Mouse (Mus musculus): ENCODE data around the gene Marco. TPM values are rescaled to one million over a fixed set of nuclear protein-coding genes. Genes with fewer than 3 reads are reported as not detected.

The Marco gene
- total RNA-seq, 1 experiment from 2014 or later, result not detected

- no peak for ATAC-seq (ENCODE audit: extremely low read depth, insufficient number of reproducible peaks, low FRiP score, poor library complexity, severe bottlenecking)
Observed at GRCm38 (mm10) chr1:120451486-120452270, 53.1 kb downstream of the Marco start.

GRCm38 (mm10) chr1:120449662-120450061, 55.2 kb downstream of the Marco start:
- no peak for ATAC-seq (ENCODE audit: extremely low read depth, insufficient number of reproducible peaks, low FRiP score, poor library complexity, severe bottlenecking)

- ATAC-seq (ENCODE audit: extremely low read depth, insufficient number of reproducible peaks, low FRiP score, poor library complexity, severe bottlenecking), result no peak
Observed at GRCm38 (mm10) chr1:120443228-120443639, 61.6 kb downstream of the Marco start.

GRCm38 (mm10) chr1:120441587-120441986, 63.2 kb downstream of the Marco start:
- no peak for ATAC-seq (ENCODE audit: extremely low read depth, insufficient number of reproducible peaks, low FRiP score, poor library complexity, severe bottlenecking)

- no peak for ATAC-seq (ENCODE audit: extremely low read depth, insufficient number of reproducible peaks, low FRiP score, poor library complexity, severe bottlenecking)
Observed at GRCm38 (mm10) chr1:120435591-120435990, 69.2 kb downstream of the Marco start.

- no peak for ATAC-seq (ENCODE audit: extremely low read depth, insufficient number of reproducible peaks, low FRiP score, poor library complexity, severe bottlenecking)
Observed at GRCm38 (mm10) chr1:120430171-120430570, 74.7 kb downstream of the Marco start.

- no peak for ATAC-seq (ENCODE audit: extremely low read depth, insufficient number of reproducible peaks, low FRiP score, poor library complexity, severe bottlenecking)
Observed at GRCm38 (mm10) chr1:120425587-120425986, 79.2 kb downstream of the Marco start.

Other genes starting within 250 kb of the Marco start
- 0.58 and 1.1 TPM in 2 replicates for gene Steap3, start 232.3 kb downstream of the Marco start, total RNA-seq (2017)
- not detected in 2 replicates for gene C1ql2, start 164.4 kb downstream of the Marco start, total RNA-seq (2017)
- not detected in 2 replicates for gene En1, start 97.4 kb upstream of the Marco start, total RNA-seq (2017)

Measured in neutrophil, adult 5-6 weeks (primary cell).